Mouse (Mus musculus) neutrophil, adult 5-6 weeks (primary cell): ENCODE measurements around the gene Gm1043. TPM values are rescaled to one million over a fixed set of nuclear protein-coding genes. Genes with fewer than 3 reads are reported as not detected.
A peak's percentile ranks its signal among the peaks of the same experiment; 100 is the strongest.

Source experiments
- ATAC-seq: fragments of 151-379, 151-347 bp; 2 replicates; pipeline ENCODE4 v1.8.0; 2017; ENCODE audit warnings: mild to moderate bottlenecking, moderate TSS enrichment; ENCODE audit not compliant: insufficient number of reproducible peaks, poor library complexity, low FRiP score, severe bottlenecking; ENCODE audit errors: extremely low read depth
- total RNA-seq: library from RNA; stranded (forward); fragments of 200-1000 nt; gene quantifications from 2 replicates; pipeline ENCODE4 v1.2.3, GENCODE M21; 2017

Gene Gm1043
- total RNA-seq, 1 experiment from 2014 or later: 9.0 TPM

DNA sequence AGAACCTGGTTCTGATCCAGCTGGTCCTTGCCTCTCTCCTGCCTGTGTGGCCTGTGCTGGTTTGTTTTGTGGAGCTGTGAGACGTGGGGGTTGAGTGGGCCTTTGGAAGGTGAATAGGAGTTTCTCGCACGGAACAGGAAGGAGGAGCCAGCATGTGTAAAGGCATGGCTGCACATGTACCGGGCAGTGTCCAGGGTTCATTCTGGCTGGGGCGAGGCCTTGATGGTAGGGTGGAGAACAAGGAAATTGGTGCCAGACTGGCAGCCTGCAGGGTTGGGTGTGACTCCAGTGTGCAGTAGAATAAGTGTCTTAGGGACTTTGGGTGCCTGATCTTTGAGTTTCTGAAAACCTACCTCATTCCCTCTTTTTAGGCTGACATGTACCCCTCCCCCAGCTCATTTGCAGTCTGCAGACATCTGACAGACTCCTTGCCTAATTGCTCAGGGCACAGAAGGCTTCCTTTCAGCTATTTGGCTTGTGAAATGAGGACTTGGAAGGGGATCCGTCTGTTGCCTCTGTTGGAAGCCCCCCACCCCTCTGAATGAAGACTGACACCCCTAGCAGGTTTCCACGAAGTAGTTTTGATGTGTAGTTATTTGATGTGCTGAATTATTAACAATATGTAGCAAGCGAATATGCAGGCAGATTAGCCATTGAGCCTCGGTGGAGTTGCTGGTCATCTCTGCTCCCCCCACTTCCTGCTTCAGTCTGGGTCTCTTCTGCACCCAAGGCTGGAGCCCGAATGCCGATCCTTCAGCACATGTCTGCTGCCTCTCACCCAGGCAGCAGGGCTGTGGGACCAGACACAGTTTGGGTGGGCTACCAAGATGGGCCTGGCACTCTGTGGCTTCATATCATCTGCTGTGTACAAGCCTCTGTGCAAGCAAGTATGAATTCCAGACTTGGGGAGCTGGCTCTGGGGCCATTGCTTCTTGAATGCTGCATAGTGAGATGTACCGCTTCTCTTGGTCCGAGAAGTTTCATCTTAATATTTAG, 20.4 kb upstream of the Gm1043 start:
- ATAC-seq: no peak

DNA sequence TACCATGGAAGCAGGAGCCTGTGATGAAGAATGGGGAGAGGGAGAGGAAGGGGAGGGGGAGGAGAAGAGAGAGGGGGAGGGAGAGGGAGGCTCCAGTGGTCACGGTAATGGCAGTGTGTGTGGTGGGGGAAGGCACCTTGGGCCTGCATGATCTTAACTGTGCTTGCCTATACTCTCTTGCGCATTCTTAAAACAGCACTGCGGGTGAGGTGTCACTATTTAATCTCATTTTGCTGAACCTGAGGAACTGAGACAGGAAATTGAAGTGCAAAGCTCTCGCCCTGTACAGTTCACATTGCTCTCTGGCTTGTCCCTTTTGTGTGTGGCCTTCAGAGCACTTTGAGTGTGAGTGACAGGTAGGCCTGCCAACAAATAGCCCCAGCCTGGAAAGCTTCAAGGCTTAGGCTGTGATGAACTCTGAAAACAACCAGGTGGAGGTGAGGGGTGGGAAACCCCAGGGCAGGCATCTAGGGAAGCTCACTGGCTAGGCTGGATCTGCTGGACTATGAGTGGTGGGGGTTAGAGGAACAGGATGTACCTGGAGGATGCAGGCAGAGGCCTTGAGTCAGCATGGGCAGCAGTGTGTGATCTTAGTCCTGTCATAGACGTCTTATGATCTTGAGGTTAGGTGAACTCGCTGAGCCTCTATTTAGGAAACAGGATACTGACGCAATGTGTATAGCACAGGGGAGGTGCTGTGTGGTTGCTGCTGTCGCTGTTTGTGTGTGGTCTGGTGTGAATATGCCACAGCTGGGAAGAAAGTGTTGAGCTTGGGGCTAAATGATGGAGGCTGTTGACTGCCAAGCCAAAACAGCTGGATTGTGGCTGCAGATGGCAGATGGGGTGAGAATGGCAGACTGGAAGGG, 18.2 kb upstream of the Gm1043 start:
- ATAC-seq: peak; percentile 94

DNA sequence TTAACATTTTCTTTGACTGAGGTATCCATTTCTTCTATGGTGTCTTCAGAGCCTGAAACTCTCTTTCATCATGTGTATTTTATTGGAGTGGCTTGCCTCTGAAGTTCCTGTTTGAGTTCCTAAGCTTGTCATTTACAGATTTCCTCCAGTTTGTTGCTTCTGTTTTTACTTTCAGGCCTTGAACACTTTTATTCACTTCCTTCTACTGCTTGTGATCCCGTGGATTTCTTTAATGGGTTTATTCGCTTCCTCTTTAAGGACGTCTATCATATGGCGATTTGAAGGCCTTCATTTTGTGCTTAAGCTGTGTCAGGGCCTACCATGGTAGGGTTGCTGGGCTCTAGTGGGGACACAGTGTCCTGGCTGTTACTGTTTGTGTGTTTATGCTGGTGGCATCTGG, 11.5 kb upstream of the Gm1043 start:
- ATAC-seq: no peak

DNA sequence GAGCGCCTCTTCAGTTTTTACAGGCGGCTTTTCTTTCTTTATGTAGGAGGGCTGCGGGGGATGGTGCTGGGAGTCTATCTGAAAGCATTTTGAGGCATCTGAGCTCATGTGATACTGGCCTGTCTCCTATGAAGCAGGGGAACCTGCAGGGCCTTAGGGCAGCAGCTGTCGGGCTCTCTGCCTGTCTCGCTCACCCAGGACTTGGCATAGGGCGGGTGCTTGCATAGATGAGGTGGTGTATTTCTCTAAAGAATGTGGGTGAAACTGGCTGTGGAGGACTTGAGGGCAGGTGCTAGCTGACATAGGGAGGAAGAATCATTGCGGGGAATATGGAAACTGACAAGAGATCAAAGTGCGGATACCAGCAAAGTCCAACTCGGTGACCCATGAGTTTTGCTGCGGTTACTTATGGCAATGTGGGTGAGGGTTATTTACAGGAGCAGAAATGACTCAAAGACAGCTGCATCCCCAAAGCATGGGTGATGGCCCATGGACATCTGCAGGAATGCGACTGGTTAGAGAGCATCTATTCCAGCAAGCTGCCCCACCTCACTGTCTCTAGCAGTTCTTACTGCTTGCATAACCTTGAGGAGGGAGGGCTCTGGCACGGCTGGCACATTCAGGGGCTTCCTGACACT, 8.4 kb upstream of the Gm1043 start:
- no peak for ATAC-seq

DNA sequence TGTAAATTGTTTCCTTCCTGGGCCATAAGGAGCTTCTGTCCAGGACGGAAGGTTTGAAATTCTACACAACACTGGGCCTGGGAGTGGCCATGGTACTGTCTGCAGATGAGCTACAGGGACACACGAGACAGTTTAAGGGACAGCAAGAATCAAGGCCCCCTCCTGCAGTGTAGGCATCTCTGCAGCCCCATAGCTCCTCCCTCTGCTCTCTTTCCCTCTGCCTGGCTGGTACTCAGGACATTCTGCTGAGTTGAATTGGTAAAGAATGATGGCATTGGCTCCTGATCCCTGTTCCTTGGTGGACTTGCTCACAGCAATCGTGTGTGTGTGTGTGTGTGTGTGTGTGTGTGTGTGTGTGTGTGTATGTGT, 7.9 kb upstream of the Gm1043 start:
- ATAC-seq: no peak

DNA sequence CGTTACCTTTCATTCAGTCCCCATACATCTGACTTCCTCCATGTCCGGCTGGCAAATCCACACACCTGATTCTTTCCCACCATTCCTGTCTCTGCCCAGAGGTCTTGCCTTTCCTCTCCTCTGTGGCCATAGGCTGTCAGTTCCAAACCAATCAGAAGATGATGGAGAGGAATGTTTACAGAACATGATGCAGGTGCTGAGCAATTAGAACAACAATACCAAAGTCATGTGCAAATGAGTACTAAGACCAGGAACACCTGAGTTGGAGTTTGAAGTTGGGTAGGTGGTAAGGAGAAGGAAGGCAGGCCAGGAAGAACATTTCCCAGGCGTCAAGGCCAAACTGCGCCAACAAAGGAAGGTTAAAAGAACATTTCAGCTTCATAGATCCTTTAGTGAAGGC, 5.7 kb upstream of the Gm1043 start:
- no peak for ATAC-seq

DNA sequence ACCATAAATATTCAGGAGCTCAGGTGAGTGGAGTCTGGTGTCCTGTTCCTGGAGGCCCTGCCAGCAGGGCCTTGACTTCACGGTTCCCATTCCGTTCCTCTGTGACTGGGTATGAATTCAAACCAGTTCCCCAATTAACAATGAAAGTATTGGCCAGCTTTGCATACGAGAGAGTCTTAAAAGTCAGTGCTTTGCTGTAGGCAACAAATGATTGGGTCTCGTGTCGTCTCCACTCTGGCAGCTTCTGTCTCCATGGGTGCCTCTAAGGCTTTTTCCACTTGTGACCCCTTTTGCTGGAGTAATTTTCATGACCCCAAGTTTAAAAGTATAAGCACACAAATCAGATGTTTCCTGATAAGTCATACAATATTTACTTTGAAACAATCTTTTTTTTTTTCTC, 4.6 kb upstream of the Gm1043 start:
- no peak for ATAC-seq

DNA sequence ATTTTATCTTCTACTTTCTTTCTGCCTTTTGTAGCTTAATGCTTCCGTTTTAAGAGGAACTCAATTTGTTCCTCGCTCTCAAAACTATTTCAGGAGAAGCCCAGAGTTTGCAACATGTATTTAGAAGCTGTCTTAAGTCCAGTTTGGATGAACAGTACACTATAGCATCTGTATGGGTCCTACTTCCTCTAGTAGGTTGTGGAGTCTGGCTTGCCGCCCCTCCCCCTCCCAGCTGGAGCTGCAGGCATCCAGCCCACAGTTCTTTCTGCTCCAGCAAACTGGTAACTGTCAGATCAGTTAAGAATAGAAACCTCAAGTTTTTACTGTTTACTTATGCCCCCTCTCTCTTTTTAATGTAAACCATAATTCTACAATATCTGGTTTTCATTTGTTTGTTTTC, 2.8 kb upstream of the Gm1043 start:
- ATAC-seq: no peak

DNA sequence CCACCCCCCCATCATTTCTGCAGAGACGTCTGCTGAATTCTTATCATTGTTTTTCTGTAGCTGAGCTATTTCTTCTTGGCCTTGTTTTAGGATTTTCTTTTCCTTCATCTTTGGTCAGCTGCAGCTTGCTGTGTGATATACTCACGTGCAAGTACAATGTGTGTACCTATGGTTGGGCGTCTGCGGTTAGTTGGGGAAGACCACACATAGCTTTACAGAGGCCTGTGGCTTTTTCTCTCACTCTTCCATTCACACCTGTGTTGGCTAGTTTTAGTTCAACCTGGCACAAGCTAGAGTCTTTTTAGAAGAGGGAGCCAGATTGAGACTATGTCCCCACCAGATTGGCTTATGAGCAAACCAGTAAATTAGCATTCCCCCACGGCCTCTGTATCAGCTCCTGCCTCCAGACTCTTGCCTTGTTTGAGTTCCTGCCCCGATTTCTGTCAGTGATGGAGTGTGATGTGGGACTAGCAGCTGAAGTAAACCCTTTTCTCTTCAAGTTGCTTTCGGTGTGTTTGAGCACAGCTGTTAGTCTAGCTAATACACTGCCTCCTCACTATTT, 1.9 kb upstream of the Gm1043 start:
- ATAC-seq: 0 out of 2 replicates have a peak, but pooled peaks have one; percentile 13

DNA sequence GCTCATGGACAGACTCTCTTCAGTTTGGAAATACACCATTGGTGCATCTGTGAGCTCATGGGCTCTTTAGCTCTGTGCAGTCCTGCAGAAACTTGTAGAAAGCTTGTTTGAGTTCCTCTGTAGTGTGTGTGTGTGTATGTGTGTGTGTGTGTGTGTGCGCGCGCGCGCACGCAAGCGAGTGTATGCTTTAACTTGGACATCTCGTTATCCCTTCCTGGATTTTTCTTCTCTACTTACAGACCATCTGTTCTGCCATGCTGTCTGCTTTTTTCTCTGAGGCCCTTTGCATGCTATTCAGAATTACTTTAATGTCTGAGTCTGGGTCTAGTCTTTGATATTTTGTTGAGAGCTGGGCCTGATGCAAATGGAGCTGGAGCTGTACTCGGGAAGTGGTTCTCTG, 1.3 kb upstream of the Gm1043 start:
- no peak for ATAC-seq

DNA sequence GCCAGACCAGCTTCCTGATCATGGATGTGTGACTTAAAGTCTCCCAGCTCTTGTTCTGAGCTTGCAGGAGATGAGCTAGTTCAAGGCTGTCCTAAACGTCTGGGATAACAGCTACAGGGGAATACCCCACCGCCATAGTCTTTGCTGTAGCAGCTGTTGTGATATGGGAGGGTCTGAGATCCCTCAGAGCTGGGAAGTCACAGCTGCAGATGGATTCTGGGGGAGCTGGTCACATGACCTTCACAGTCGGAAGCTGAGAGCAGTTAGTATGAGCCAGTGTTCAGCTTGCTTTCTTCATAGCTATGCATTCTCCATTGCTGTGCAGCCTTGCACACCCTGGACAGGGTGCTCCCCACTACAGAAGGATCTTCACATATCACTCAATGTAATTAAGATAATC, 748 bp downstream of the Gm1043 start:
- ATAC-seq: no peak

DNA sequence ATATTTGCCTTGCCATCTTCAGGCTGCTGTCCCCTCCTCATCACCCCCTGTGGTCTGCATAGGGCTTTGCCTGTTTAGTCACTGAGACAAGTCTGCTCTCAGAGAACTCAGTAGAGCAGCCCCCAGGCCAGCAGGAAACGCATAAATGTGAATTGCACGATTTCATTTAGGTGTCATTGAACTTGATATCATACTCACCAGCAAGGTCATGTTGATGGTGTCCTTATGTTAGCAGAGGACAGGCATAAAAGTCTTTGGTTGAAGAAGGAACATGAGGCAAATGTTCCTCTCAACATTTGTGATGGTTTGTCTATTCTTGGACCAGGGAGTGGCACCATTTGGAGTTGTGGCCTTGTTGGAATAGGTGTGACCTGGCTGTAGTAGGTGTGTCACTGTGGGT, 2.6 kb downstream of the Gm1043 start:
- no peak for ATAC-seq

DNA sequence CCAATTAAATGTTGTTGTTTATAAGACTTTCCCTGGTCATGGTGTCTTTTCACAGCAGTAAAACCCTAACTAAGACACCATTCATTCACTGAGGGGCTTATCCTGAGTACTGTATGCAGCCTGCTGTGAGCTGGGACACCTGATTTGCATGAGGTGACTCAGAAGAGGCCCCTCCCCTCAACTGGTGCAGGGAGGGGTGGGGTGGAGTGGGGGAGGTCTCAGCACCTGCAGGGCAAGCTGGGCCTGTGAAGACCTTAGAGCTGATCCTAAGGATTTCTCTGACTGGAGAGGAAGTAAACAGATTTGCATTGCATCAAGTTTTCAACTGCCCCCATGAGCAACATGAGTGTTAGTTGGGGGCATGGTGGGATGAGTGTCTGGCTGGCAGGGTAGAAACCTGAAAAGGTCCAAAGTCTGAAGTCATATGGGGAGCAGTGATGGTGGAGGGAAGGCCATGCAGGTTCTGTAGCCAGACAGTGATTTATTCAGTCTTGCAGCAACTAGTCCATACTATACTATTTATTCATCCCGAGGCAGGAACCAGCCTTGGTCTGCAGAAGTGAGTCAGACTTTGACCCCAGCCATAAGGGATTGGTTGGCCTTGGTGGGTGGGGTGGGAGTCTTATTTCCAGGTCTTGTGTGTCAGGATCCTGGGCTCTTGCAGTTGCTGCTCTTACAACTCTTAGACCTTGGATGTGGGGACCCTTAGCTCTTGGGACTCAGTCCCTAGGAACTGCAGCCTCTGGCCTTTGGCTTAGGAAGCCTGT, 3.4 kb downstream of the Gm1043 start:
- ATAC-seq: peak; percentile 25; the same call in 1 of the 2 replicates

DNA sequence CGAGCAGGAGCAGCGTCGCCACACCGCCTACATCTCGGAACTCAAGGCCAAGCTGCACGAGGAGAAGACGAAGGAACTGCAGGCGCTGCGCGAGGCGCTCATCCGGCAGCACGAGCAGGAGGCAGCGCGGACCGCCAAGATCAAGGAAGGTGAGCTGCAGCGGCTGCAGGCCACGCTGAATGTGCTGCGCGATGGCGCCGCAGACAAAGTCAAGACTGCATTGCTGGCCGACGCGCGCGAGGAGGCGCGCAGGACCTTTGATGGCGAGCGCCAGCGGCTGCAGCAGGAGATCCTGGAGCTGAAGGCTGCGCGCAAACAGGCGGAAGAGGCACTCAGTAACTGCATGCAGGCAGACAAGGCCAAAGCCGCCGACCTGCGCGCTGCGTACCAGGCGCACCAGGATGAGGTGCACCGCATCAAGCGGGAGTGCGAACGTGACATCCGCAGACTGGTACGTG, 6.0 kb downstream of the Gm1043 start:
- no peak for ATAC-seq

DNA sequence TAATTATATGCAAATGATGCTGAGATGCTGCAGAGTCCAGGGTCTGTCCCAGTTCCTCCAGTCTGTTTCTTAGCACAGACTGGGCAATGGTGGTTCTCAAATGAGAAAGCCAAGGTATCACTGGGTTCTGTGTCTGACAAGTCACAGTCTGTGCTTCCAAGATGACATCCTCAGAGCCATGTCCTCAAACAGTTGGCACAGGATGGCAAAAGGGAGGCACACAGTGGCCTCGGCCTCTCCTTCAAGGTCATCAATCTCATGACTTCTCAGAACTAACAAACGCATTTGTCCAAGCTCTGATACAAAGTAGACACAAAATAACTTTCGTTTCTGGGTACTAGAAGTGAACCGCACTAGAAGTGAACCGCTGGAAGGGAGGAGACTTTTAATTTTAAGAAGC, 9.8 kb downstream of the Gm1043 start:
- ATAC-seq: no peak

DNA sequence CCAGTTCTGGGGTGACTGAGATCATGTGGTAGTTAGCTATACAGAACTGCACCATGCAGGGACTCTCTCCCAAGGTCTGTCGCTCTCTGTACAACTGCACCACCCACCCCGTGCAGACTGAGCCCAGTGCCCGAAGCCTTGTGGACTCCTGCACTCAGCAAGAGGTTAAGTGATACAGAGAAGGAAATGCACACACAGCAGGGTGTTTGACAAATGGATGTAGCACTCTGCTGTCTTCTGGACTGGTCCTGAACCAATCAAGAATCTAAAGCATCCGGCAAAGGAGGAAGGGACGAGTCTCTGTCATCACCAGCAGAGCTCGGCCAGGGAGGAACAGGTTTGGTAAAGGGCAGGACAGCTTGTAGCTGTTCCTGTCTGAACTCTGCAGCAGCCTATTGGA, 12.4 kb downstream of the Gm1043 start:
- ATAC-seq: no peak

DNA sequence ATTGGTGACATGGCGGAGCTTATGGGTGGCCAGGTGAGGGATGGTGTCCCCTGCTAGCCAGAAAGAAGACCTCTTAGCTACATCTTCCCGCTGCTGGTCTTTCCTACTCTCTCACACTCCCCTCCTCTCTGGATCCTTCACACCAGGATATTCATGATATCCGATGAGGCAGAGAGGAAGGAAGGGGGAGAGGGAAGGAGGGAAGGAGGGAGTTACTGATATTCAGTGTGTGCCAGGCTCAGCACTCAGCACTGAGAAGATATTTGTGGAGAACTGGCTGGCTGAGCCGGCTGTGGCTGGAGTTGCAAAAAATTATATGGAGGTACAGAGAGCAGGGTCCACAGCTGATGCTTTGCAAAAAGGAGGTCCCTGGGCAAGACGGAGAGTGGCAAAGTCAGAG, 15.6 kb downstream of the Gm1043 start:
- ATAC-seq: no peak

DNA sequence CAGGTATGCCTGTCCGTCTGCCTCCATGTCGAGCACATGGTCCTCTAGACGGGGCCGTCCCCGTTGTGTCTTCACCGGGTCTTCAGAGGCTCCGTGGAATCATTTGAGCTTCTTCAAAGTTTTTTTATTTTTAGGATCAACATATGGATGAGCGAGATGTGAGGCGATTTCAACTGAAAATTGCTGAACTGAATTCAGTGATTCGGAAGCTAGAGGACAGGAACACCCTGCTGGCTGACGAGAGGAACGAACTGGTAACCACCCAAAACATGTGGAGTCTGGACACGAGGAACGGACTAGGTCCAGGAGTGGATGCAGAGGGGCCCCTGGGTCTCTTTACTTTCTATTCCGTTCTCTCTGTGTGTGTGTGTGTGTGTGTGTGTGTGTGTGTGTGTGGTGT, 16.5 kb downstream of the Gm1043 start:
- no peak for ATAC-seq
